Mouse (Mus musculus) NIH3T3 (cell line): ENCODE measurements around the gene Kmt5b.
A peak's percentile ranks its signal among the peaks of the same experiment; 100 is the strongest.

Experiments used
- DNase-seq: peaks from one replicate; pipeline ENCODE4 v3.0.0-alpha.2; 2012; ENCODE audit warnings: low read depth

Kmt5b gene

DNA sequence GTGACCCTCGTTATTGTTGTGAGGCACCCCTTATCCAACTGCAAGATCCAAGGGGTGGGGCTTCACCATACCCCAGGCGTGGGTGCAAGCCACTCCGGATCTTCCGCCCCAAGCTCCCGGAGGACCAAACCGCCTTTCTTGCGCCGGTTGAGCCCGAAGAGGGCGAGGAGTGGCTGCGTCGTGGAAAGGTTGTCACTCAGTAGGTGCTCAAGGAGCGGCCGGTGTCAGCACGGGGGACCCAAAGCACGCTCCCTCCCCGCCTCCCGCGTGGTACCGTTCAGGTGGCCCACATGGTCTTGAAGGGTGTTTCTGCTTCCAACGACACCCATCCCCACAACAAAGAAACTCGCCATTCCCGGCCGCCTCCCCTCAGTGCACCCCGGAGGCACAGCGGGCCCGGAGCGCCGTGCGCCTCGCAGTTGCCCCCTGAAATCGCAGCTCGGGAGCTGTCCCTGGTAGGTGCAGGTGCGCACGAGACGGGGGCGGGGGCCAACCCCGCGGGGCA lies at the start of gene Kmt5b:
TSS of gene Kmt5b (plus strand) at position 146 of the 505 bp plus-strand sequence.
- no peak for DNase-seq

- no peak for DNase-seq
Observed at GRCm38 (mm10) chr19:3718481-3719361, 48.5 kb upstream of the Kmt5b start.

- no peak for DNase-seq
Observed at GRCm38 (mm10) chr19:3719362-3719891, 47.8 kb upstream of the Kmt5b start.

- DNase-seq: no peak
Observed at GRCm38 (mm10) chr19:3723170-3723569, 44.1 kb upstream of the Kmt5b start.

- DNase-seq: peak; percentile 64
Observed at GRCm38 (mm10) chr19:3723904-3724303, 43.3 kb upstream of the Kmt5b start.

GRCm38 (mm10) chr19:3724779-3725178 lies 42.4 kb upstream of the Kmt5b start:
- peak; percentile 86 for DNase-seq

DNA sequence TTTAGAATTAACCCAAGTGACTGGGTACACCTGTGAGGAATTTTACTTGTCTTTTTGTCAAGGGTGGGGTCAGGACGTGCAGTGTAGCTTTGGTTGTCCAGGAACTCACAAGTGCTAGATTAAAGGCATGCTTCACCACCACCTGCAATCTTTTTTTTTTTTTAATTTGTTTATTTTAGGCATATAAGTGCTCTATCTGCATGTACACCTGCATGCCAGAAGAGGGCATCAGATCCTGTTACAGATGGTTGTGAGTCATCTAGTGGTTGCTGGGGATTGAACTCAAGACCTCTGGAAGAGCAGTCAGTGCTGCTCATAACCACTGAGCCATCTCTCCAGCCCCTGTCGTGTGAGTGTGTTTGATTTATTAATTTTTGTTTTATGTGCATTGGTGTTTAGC lies 38.3 kb upstream of the Kmt5b start:
- DNase-seq: no peak

DNA sequence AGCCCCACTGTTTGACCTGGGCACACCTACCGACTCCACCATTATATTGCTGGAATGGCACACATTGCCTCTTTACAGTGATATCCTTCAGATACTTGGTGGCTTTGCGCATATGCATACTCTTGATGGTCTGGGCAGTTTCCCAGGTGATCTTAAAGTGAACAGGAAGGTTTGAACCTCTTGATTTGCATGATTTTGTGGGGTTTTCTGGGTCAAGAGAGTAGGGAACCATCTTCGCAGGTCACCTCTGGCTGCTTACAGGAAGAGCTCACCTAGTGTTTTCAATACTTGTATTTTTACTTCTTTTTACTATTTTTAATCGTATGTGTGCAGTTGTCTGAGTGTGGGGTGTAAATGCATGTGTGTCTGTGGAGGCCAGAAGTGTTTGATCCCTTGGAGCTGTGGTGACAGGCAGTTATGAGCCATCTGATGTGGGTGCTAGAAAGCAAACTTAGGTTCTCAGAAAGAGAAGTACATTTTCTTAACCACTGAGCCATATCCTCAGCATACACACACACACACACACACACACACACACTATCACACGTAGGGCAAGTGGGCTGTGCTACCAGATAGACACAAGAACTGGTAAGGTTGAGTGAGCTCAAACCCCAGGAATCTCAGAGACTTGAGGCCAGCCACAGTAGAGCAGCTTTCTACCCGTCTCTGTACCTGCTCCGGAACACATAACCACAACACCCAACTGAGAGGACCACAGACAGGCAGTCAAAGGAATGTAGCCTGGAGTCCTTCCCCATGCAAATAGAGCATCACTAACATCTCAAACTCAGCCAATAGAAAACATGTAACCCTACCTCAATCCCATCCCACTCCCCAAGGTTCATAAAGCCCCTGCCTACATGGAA lies 36.2 kb upstream of the Kmt5b start:
- no peak for DNase-seq

DNA sequence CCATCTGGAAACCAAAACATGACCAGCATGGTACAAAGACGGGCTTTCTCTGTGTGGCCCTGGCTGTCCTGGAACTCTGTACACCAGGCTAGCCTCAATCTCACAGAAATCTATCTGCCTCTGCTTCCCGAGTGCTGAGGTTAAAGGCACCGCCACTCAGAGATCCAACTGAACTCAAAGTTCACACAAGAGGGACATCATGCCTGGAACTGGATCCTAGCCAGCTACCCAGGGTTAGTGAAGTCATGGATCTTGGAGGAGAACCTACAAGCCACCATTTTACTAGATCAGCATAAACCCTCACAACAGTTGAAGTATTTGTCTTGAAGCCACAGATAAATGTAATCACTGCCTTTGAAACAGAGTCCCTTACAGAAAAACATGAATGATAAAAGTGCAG lies 31.2 kb upstream of the Kmt5b start:
- DNase-seq: no peak

- DNase-seq: no peak
Observed at GRCm38 (mm10) chr19:3739650-3740049, 27.6 kb upstream of the Kmt5b start.

- DNase-seq: no peak
Observed at GRCm38 (mm10) chr19:3742716-3743115, 24.5 kb upstream of the Kmt5b start.

- DNase-seq: no peak
Observed at GRCm38 (mm10) chr19:3743362-3743761, 23.9 kb upstream of the Kmt5b start.

DNA sequence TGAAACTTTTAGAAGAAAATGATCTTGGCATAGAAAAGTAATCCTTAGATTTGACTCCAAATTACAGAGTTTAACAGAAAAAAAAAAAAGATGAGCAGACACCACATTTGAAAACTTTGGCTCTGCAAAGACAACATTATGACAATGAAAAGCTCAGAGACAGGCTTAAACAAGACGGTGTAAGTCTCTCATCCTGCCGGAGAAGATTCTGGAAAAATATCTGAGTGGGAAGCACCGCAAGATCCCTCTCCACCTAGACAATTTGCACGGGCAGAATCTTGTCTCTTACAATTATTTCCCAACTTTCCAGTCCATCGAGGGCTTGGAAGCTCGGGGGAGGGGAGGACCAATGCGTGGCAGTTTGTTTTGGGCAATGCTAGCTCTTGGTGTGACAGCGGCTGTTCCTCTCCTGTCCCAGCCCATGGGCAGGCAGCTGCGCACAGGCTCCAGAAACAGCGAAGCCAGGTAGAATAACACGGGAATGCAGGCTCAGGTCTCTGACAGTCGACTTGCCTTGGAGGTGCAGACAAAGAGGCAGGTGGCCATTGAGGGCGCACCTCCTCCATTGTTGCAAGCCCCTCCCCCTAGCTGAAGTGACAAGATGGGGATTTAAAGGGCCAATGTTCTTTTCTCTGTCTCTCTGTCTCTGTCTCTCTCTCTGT lies 23.2 kb upstream of the Kmt5b start:
- DNase-seq: peak; percentile 49

DNA sequence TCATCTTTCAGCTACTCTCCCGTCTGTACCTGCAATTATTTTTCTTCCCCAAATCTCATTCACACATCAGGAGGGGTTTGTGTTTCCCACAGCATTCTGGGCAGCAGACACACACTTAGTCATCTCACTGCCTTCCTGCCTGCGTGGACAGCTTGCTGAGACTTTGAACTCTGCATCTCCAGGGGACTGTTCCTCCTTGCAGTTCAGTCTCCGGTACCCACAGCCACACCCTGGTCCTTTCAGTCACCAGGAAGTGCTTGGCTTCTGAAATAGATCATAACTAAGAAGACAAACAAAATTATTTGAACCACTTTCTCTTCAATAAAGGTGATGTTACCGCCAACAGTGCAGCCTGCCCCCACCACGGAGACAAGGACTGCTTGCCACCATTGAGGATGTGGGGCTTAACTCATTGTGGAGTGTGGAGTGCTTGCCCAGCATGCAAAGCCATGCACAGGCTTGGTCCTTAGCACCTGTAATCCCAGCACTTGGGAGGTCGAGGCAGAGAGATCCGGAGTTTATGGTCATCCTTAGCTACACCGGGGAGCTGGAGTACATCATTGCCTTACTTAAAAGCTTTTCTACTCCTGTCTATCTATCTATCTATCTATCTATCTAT lies 14.5 kb upstream of the Kmt5b start:
- no peak for DNase-seq

DNA sequence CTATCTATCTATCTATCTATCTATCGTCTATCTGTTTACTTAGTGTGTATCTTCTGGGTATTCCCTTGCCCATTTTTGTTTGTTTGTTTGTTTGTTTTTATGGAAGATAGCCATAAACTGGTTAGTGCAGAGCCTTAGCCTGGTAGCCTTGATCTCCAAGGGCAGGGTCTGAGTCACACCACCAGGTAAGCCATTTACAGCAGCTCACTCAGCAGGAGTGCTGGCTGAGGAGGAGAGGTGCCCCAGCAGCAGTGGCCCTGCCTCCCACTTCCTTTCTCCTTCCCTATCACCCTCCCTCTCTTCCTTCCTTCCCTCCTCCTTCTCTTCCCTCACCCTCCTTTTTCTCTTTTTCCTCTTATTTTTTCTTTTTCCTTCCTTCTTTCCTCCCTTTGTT lies 14.0 kb upstream of the Kmt5b start:
- DNase-seq: no peak

DNA sequence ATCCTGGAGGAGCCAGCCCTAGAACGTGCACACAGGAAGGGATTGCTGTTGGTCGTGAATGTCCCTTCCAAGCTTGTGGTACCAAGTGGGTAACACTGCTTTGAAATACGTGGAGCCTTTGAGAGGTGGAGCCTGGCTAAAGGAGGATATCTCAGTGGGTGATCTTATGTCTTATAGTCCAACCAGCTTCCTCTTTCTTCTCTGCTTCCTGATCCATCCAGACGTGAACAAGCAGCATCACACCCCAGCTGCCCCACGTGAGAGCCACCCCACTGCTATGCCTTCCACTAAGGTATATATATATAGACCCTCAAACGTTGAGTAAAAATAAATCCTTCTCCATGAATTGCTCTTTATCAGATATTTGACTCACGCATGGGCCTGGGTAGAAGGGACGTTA lies 13.5 kb upstream of the Kmt5b start:
- no peak for DNase-seq

DNA sequence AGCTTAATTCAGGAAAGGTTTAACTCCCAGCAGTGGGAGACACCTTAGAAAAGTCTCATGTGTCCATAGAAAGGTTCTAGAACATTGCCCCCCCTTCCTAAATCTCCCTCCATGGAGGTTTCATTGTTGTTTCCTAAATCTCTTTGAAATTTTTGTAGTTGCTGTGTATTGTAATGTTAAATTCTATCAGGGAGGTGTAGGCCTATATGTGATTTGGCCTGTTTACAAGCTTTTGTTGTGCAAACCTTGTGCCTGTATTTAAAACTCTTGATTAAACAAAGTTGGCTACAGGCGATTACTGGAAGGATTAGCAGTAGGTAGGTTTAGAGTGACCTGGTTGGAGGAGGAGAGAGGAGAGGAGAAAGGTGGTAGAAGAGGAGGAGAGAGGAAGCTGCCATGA lies 9.4 kb upstream of the Kmt5b start:
- no peak for DNase-seq

DNA sequence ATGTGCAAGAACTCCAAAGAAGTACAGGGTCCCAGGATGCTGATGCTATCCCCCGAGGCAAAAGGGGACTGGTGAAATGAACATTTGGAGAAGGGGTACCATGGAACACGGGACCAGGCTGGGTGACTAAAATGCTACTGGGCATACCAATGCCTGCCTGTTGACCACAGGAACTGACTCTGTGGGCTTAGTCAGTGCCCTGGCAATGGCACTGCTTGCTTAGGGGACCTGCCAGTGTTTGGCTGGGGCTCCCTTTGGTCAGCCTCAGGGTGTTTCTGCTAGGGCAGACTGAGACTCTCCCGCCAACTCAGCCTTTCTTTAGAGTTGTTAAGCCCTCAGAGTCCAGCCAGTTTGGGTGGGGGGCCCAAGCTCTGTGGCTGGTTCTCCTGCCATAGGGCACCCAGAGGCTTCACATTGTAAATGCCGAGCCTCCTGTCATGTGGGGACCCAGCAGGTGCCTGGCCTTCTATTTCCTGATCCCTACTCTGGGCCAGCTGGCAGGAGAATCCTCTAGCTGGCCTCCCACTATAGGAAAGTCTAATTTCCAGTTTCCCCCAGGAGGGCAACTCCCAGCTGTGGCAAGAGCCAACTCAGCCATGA lies 1.9 kb upstream of the Kmt5b start:
- peak; percentile 49 for DNase-seq

DNA sequence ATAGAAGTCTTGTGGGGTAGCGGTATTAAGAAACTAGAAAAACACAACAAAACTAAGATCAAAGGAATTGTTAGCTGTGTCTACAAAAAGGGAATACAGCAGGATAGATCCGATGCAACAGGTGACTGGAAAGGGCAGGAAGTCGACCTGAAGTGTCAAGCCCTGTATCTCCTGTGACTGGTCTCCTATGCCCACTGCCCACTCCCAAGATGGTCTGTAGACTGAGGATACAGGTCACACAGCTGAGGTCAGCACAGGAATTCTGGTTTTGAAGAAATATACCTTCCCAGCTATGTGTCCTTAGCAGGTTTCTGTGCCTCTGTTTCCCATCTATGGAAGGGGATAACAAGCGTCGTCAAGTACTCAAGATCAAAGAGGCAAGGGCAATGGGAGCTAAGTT lies 843 bp upstream of the Kmt5b start:
- DNase-seq: no peak

DNA sequence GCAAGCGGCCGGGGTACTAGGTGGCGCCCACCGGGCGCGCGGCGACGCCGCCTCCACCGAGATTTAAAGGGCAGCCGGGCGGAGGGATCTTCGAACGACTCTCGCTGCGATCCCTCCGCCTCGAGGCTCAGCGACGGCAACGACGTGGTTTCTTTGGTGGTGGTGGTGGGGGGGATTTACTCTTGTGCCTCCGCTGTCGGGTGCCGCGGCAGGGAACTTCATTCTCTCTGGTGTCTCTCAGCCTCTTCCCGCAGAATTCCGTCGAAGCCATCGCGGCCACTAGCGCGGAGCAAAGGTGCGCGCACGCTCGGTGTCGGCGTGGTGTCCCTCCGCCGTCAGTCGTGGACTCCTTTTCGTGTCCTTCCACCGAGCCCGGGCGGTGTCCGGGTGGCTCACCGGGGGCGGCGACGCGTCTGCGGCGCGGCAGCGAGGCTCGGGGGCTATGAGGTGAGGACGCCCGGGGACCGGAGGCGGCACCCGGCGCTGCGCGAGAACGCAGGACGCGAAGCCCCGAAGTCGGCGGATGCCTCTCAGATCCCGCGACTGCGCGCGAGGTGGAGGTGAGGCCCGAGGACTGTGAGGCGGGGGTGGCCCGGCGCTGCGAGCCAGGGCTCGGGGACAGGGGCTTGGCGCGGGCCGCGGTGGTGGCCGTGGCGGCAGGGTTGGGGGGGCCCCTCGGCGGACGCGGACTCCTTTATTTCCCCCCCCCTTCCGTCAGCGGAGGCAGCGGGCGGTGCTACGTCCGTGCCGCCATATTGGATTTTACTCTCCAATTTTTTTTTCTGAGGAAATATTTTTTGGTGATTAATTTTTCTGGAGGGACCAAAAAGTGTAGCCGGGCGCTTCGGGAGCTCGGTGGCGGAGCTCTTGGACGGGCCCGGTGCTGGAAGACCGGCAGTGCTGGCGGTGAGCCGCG lies 818 bp downstream of the Kmt5b start:
- DNase-seq: peak; percentile 96
